Mouse (Mus musculus) right cerebral cortex, postnatal 14 days (tissue): ENCODE measurements at regions not wholly inside any gene's neighbourhood (a gene's known extent, or its start where the extent isn't known, plus 50 kb on each side); places are given as distances from the start of the nearest gene placed in this dataset.

Source experiments
- DNase-seq: peaks from one replicate; pipeline ENCODE4 v3.0.0; 2022

DNA sequence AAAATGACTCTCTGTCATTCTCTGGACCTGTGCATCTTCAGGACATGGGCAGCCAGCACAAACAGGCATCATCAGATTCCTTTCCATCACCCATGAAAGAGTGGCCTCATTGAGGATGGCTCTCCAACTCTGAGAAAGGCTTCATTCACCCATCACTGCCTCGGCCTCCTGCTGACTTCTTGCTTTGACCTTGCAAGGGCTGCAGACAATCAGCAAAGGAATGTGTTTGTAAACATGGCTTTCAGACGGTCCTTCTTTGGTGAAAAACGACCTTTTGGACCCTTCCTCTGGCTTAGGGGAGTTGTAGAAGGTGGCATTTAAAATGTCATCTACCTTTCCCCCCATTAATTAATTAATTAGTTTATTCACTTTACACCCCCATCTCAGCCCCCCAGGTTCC, 134.3 kb downstream of the Moxd1 start:
- no peak for DNase-seq

DNA sequence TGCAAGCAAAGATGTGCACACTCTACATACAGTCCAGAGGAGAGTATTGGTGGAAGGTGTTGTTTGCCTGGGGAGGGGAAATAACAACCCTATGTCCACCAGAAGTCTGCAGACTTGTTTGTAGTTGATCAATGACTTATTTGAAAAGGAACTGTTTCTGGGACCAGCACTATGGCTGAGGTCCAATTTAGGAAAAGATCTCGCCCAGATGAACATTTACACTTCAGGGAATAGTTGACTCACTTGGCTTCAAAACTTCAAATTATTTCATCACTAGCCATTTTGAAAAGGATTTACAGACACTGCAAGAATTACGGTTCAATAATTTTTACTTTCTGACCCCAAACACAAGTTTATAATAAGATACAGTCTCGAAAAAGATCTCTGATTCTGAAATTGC, 138.1 kb downstream of the Moxd1 start:
- no peak for DNase-seq

DNA sequence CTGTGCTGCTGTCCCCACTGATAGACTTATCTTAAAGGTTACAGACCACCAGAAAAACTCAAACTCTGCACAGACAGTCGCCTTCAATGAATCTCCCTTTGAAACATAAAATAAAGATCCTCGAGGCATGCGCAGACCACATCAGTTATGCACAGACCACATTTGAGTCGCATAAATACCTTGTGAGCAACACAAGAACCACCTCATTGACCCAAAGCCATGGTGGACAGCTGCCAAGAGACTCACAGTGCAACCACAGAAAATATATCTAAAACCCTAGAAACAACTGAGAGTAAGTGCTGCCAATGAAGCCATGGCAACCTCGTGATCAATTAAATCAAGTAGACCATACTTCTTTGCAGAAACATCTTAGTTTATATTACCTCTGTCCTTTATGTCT, 142.1 kb downstream of the Moxd1 start:
- no peak for DNase-seq

DNA sequence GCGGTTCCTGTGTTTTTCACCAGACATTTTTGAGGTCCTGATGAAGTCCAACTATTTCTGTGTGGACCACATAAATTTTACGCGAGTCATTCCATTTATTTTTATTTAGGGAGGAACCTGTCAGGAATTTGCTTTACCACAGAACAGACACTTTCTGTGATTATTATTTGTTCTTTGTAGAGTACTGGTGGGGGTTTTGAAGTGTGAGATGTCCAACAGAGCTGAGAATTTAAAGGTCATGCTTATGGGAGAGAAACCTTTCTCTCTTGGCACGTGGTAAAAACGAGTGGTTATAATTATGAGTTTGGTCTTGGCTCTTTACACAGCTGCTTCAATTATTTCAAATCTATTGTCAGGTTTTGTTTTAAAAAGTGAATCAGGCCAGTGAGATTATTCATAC, 143.7 kb downstream of the Moxd1 start:
- DNase-seq = no peak

DNA sequence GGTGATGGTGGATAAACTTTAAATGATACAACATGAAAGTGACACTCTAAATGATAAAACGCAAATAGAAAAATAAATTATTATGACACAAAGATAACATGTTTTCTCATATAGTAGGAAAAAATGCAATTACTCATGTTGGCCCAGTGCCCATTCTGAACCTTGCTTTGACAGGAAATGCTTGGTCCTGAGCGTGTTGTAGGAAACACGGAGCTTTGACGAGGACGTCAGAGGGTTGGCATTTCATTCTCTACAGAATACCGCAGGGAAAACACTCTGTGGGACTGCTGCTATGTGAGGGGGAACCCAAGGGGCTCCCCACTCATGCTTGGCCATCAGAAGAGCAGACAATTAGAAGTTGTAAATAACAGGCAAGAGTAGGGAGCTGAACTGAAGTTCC, 150.6 kb downstream of the Moxd1 start:
- no peak for DNase-seq

DNA sequence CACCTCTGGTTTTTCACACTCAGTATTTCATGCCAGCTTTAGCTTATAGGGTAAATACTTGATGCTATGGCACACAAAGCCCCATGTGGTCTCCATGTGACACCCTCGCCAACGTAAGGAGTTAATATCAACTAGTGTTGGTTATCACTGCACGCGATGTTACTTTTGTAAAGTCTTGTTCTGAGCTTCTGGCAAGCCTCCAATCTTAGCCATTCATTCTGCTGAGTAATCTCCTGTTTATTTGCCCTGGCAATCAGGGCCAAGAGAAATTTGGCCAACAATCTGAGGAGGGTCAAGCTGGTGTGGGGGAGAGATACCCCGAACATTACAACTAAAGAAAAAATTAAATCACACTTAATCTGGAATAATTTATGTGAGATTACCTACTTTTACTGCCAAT, 156.0 kb downstream of the Moxd1 start:
- no peak for DNase-seq

DNA sequence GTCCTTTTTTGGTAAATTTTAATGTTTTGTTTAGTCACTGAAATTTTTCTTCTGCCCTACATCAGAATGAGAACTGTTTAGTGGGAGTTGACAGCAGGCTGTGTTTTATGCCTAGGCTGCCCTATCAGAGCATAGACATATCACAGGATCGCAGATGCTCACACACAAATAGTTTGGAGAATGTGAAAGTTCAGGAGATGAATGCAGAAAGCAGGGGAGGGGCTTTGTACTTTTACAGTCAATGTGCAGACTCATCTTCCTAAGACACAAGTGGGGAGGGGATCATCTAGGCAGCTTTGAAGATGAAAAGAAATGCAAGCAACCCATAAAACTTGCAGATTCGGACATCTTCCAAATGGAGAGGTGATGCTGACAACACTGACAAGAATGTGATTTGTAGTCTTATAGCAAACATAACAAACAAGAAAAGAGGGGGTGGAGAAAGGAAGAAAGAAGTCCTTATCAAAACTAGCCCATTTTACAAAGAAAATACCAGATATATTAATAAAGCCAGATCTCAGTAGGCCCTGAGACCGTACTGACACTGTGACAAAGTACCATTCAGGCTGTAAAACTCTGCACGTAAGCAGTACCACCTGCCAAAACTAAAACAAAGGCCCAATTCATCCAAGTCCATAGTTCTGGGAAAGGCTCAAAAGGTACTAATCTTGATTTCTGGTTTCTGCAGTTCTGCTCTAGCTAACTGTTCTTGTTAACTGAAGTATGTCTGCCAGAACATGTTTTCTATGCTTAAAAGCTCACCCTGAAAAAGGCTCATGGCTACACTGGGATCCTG, 157.4 kb downstream of the Moxd1 start:
- DNase-seq = no peak

DNA sequence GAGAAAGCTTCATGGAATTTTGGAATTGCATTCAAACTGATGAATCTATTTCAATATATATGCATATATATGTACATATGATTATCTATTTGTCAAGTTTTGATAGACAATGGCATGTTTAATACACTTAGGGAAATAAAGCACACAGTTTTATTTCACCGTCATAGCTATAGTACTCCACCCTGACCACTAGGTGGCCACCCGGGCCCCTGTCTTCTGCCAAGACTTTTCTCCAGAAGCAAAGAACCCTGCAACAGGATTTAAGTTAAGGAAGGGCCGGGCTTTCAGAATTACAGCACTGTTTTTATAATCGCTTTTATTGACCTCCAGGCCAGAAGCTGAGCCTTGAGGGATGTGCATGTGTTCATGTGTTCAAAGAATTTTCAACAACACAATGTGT, 158.6 kb downstream of the Moxd1 start:
- peak; percentile 36 for DNase-seq

DNA sequence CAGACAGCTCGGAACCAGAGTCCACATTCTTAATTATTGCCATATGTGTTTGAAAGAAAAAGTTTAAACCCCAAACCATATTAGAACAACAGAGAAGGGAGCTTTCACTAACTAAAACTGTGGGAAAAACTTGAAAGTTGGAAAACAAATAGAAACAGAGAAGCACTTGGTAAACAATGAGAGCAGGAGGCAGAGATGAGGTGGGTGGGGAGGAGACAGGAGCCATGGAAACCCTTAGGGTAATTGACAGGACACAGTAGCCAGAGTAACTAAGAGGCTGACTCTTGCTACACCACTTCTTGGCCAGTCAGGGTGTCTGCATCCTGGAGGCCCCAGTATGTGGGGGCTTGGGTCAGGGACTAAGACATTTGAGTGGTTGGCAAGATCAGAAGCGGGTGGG, 160.7 kb downstream of the Moxd1 start:
- DNase-seq = no peak

DNA sequence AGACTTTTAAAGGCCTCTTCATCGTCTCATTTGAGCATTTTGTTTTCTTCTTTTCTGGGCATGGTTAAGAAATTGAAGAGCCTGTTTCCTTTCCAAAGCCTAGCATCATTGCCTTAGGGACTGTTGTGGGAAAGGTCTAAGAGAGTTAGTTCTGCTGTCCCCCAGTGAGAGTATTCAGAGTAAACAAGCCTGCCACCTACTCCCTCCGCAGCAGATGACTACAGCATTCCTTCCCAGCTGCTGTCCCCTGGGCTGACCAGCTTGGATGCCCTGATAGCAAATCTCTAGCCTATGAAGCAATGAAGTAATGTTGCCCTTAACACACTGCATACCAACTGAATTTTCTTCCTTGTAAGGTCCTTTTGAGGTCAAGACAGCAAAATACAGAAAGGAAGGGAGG, 164.9 kb downstream of the Moxd1 start:
- no peak for DNase-seq

DNA sequence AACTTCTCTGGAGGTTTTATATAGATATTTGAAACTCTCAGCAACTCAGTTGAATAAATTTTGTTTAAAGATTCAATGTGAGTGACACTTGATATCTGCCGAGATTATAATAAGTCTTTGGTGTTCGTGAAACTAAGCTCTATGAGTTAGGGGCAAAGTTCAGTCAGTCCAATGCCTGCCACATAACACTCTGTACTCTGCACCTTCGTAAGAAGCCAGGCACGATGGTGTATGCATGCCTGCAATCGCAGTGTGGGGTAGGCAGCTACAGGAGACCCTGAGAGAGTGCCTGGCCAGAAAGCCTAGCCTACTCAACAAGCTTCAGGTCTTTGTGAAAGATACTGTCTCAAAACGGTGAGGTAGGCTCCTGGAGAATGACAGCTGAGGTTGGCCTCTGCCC, 167.7 kb downstream of the Moxd1 start:
- no peak for DNase-seq

DNA sequence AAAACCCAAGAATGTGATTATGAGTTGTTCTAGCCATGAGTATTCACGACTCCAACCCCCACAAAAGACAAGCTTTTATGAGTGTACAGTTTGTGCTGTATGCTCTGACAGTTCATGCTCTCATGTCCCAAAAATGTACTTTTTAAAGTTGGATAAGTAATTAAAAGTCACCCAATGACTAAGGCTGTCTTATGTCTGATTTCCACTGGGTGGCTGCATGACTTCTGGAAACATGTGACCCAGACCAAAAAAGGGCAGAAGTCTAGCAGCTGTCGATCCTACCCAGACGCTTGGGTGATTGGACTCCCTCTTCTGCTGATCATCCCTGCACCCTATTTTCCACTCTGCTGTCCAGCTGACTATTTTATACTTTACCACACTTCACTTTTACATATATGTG, 168.7 kb downstream of the Moxd1 start:
- no peak for DNase-seq

DNA sequence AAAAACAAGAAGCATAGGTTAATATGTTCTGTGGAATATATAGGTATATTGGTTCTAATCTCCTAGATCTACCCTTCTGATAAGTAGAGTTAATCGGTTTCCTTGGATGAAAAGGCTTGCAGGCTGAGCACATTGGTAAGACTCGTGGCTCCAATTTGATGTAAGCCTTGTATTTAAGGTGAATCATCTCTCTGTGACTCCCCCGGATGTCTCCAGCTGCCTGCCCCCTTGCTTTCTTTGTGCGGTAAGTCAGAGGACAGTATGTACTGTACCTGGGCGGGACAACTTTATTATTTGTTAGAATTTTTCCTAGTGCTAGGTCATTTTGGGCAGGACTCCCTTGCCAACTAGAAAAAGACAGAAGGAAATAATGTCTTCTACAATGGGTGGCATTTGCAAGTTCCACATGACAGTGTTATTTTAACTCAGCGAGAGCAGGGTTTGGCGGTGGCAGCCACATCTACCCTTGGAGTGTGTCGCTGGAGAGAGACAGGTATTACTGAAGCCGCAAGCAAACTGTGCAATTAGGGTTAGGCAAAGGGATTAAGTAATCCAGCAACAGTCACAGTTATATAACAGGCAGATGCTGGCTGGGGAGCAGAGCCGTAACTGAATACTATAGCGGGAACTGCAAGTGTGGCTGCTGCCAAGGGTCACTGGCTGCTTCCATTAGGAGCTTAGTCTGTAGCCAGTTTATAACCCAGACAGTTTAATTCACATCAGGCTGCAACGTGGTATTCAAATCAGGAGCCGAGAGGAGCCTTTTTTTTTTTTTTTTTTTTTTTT, 172.9 kb downstream of the Moxd1 start:
- DNase-seq = no peak

DNA sequence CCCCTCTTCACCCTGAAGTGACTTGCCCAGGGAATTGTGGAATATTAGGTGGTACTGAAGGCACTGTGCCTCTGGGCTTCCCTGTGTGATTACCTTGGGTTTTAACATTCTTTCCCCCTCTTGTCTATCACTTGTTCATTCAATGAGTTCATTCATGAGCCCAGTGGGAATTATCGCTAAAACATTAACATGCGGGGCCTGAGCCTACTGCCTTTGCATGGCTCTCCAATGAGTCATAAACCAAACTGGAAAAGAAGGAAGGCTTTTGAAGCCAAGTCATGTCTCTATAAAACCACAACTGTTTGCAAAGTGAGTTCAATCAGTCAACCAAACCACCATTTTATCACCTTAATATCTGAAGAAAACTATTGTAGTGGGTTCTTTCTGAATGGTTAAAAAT, 173.8 kb downstream of the Moxd1 start:
- no peak for DNase-seq

DNA sequence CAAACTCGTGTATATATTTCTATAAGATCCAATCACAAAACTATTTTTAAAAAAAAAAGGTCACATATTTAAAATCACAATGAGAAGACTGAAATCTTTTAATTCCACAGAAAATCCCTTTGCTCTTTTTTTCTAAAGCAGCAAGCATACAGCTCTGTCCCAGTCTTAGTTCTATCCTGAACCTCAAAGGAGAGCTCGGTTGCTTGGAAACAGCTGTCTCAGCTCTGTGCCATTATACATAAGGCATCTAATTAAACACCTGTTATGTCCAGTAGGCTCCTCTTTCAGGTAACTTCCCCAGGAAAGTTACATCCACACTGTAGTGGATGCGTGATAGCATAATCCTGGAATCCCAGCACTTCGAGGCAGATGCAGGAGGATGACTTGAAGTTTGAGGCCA, 181.5 kb downstream of the Moxd1 start:
- DNase-seq = no peak

DNA sequence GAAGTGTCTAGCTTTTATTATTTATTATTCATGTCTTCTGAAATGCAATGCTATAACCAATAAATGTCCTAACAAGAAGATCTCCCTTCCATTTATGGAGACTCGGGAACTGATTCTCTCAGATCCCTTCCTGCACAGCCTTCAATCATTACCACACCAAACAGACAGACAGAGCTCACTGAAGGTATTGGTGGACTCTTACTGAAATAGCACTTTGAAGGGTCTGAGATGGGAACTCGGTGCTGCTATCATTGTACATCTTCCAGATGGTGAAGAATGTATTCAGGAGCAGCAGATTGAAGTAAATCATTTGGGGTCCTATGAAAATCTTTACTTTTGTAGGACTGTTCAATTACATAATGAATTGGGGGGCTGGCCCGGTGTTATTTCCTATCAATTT, 183.6 kb downstream of the Moxd1 start:
- no peak for DNase-seq

DNA sequence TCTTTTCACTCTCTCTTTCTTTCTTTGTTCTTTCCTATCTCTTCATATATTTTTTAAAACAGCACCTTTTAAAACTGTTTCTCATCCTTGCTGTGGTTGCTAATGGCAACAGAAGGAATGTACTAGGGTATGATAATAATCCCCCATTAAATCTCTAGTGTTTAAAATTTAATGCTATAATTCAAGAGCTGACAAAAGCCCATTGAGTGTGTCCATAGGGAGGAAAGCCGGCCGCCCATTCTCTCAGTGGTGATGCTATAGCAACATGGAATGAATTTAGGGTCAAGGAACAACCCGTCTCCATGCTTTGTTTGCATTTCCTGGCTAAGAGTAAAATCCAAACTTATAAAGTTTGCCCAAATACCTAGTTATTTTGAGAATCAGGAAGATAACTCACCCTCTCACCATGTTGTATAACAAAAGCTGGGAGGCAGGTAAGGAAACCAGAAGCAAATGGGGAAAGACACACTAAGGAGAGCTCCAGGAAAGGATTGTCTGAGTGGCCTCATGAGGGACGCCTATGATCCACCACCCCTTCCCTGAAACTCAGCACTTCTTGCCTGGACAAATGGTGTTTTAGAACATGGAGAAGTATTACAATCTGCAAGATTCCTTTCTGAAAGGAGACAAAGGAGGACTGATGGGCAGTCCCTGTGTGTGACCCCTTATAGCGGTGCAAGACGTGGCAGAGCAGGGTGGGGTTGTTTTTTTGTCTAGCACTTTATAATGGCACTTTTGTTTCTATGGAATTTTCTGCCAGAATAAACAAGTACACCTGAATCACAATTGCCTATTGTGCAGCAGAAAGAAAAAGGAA, 184.3 kb downstream of the Moxd1 start:
- no peak for DNase-seq

DNA sequence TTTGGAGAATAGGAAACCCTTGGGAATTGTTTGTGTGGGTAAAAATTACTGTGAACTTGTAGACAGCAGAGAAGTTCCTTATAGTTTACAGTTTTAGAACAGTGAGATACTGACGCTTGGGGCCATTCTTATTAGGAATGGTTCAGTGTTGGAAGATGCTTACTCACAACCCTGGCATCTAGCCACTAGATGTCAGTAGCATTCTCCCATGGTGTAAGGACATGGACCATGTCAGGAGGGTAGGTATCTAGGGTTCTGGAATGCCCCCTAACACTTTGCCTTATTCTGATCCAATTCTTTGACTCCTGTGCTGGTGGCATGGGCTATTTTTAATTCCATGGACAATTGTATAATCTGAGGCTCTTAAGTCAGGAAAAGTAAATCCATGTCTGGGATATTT, 185.3 kb upstream of the Ccn2 start:
- DNase-seq = no peak

DNA sequence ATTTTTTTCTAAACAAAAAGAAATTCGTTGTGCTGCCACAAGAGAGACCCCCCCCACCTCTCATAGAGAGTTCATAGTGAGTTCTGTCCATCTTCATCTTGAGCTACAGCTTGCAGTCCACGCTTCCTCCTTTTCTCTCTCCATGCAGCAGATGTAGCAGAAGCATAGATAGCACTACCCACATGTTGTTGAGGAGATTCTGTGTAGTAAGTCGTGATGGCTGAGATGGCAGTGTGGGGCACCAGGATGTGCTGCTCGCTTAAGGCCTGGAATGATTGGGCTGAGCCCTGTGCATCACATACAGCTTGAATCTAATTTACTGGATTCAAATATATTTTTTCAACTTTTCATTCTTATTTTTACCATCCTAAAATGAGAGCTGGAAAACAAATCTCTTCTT, 184.4 kb upstream of the Ccn2 start:
- DNase-seq = no peak

DNA sequence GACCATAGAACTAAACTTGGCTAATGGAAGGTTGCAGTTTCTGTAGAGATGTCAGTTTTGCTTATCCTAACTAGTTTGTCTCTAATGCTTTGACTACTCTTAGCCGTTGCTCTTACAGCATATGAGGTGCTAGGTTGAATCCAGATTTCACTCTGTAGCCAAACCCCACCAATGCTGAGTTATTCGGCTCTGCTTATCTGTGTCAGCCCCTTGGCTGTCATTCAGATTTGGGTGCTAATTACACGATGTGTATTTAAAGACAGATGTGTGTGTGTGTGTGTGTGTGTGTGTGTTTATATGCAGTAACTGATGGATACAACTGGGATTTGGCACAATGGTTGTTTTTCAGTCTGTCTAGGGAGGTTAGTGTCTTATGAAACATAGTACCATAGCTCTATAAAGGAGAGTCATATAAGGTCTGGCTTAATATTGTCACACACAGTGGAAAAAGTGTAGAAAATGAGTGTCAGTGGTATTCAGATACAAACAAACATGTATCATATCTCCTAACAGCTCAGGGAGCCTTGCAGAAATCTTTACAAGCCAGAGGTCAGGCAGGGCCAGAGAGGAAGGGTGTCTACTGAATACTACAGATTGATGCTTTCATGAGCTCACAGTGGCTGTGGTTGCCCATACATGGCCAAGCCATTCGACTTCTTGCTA, 172.6 kb upstream of the Ccn2 start:
- no peak for DNase-seq

DNA sequence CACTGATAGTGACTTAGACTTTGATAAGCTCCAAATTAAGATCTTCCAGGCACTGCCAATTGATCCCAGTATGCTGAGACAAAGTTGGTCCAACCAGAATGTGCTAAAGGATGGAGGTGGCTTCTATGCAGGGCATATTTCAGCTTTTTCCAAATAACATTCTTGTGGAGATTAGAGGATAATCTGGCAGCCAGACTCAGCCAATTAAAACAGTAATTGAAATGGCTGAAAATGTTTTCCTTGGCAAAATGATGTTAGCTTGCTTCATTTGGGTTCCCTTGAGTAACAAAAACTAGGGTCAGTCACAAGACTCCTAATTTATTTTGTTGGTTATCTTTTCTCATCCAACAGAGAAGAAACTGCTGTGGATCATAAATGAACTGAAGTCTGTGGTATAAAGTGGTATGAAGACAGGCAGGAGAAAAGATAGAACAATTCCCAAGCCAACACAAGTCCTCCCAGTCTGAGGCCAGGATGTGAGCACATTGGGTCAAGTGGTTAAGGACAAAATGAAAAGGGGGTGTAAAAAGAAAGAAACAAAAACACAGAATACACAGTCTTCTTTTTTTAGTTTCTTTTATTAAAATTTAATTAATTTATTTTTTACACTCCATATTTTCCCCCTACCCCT, 161.4 kb upstream of the Ccn2 start:
- DNase-seq = no peak

DNA sequence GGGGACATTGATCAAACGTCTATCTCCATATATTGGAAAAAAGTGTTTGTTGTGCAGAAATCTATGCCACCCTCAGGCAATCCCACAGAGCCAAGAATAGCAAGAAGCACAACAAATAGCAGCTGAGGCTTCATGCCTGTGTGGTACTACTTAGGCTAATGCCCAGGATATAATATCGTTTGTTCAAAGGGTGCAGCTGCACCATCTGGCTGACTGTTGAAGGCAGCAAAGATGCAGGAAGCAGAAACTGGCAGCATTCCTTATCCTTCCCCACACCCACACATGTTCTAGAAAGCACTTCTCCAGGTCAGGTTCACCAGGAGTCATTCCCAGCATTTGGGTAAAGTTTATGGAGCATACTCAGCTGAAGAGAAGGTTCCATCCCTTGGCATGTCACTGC, 158.1 kb upstream of the Ccn2 start:
- DNase-seq = no peak

DNA sequence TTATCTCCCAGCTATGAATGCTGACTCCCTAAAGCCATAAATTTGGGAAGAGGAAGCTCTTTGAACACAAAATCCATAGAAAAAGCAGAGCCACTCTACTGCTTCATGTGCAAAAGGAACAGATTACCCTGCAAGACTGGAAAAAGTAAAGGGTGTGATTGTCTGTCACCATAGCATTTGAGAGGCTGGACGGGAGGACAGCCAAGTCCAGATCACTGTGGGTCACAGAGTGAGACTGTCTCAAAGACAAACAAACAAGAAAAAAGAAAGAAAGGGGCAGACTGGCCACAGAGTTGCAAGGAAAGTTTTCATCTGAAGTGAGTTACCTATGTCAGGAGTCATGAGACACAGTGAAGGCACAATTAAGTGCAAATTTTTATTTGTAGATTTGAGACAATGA, 150.7 kb upstream of the Ccn2 start:
- DNase-seq = no peak
